Mouse (Mus musculus) mammary gland, adult 2 months (tissue): ENCODE measurements around the gene Cyp4f37. TPM values are rescaled to one million over a fixed set of nuclear protein-coding genes. Genes with fewer than 3 reads are reported as not detected.

Experiments
- polyA plus RNA-seq: library from polyadenylated mRNA; depleted of rRNA; stranded (reverse); fragments of >200 nt; gene quantifications from 2 replicates; pipeline ENCODE4 v1.2.3, GENCODE M21; 2012; ENCODE audit warnings: low replicate concordance; rRNA removed

Gene Cyp4f37
- 0.30 TPM in 1 of 2 replicates, not detected in the other for polyA plus RNA-seq

DNA sequence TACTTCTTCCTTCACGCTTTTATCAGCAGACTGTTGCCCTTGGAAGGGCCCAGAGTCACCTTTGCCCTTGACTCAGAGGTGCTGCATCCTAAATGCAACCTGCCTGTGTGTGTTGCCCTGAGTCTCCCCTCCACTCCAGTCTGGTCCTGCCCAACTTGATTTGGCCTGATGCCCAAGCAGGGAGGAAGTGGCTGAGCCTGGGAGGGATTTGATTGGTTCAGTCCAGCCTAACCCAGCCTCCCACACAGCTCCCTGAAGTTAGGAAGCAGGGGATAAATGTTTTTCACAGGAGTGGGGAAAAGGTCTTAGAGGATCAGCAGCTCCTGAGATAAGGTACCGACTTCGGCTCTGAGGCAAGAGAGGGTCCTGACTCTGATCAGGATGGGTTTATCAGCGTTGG, at the start of gene Cyp4f37:
Gene Cyp4f37 (plus strand): TSS at position 292 of the 400 bp plus-strand sequence.

GRCm38 (mm10) chr17:32658712-32659111, 37.6 kb downstream of the Cyp4f37 start, which contains the start of gene Cyp4f40:
TSS of gene Cyp4f40 (plus strand) at chr17:32658900.

DNA sequence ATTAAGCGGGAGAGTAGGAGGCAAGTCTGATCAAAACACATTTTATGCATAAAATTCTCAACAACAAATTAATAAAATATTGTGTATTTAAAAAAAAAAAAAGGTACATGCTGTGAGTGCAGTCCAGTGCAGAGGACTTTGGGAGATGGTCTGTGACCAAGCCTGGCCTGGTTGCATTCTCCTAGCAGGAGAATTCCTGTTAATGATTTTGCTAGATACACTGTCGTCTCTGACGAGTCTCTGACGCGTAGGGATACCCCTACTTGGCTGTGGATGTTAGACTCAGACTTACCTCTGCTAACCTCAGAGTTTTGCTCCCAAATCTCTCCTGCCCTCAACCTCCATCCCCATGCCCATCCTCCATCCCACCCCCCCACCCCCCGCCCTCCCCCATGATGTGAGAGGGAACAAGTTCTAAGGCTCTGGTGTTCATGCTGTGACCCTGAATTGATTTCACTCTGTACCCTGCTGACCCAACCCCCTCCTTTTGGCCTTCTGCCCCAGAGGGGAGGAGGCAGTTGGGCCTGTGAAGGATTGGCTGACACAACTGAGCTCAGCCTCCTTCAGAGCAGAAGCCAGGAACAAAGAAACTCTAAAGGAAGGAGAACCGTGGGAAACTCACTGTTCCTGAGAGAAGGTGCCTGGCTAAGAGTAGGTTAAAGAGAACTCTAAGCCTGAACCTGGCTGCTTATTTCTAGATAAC, 64.1 kb downstream of the Cyp4f37 start, which contains the start of gene Cyp4f15:
Gene Cyp4f15 (plus strand): TSS at position 580 of the 703 bp plus-strand sequence.

Other genes with a start within 250 kb of the Cyp4f37 start
- 30.7 and 44.1 TPM in 2 replicates for gene Wiz, start 231.9 kb upstream of the Cyp4f37 start, polyA plus RNA-seq
- gene Rasal3, start 217.7 kb upstream of the Cyp4f37 start, polyA plus RNA-seq = 69.0 and 131 TPM in 2 replicates
- gene Pglyrp2, start 197.1 kb upstream of the Cyp4f37 start, polyA plus RNA-seq = 24.6 and 56.6 TPM in 2 replicates
- 1.1 and 2.9 TPM in 2 replicates for gene Cyp4f39, start 168.6 kb upstream of the Cyp4f37 start, polyA plus RNA-seq
- 14.4 and 16.4 TPM in 2 replicates for gene Cyp4f17, start 115.3 kb upstream of the Cyp4f37 start, polyA plus RNA-seq
- 19.4 and 19.5 TPM in 2 replicates for gene Cyp4f16, start 84.8 kb upstream of the Cyp4f37 start, polyA plus RNA-seq
- not detected in 2 replicates for gene Cyp4f40, start 37.6 kb downstream of the Cyp4f37 start, polyA plus RNA-seq
- gene Cyp4f15, start 64.3 kb downstream of the Cyp4f37 start, polyA plus RNA-seq = 1.8 and 2.5 TPM in 2 replicates
- 8.4 and 20.7 TPM in 2 replicates for gene Zfp871, start 167.0 kb downstream of the Cyp4f37 start, polyA plus RNA-seq
- 0.11 and 0.19 TPM in 2 replicates for gene Zfp811, start 188.6 kb downstream of the Cyp4f37 start, polyA plus RNA-seq
- 2.9 and 4.8 TPM in 2 replicates for gene Zfp799, start 209.0 kb downstream of the Cyp4f37 start, polyA plus RNA-seq